Mouse (Mus musculus) CD8-positive naive resting alpha-beta T cell, adult 2 months (primary cell): ENCODE measurements around the gene Gm49776.
"Not testable (repeated sequence)": the region's sequence is repeated elsewhere in the genome, so short reads cannot be mapped to it uniquely, and the experiment has no call there.

Source experiments
- DNase-seq, 2 experiments: peaks; one replicate each; pipeline ENCODE4 v3.0.0; 2022; ENCODE audit warnings: low read depth in 2 of 2, low spot score in 2 of 2

Gene Gm49776

DNA sequence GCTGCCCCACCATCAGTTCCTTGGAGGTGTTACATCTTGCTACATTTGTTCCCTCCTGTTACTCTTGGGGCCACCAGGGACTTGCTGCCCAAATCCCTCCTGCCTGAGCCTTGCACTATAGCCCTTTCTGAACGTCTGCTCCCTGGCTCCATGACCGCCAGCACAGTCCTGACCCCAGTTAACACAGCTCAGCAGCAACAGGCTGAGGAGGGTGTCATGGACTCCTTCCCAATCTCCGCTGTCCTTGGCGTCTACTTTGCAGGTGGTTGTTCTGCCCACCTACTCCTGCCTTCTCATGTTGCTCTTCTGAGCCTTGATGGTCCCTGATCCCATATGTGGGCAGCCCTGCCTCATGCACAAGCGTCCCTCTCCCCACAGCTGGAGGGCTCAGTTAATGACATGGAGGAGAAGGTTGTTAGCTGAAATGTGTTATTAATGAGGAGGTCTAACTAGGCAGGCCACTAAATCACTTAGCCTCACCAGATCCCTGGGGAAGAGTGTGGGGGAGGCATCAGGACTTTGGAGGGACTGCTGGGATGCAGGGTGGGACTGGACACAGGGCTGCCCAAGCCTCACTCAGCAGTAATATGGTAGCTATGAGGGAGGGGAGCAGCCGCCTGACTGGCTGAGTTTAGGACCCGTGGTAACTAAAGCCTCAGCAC is 54.6 kb downstream of the Gm49776 start:
- no peak for DNase-seq

DNA sequence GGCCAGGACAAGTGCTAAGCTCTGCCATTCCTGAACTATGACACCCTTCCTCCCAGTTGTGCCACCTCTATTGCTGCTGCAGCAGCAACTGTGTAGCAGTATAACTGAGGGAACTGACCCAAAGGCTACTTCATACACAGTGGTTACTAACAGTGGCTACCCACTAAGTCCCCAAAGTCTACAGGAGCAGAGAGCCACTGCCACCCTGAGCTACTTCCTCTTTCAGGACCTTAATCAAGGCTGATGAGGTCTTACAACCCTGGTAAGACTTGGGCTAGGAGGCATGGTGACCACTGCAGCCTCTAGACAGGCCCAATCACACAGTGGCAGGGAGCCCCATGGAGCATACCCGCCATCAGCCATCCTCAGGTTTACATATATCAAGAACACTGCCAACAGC is 56.1 kb downstream of the Gm49776 start:
- DNase-seq, result no peak

DNA sequence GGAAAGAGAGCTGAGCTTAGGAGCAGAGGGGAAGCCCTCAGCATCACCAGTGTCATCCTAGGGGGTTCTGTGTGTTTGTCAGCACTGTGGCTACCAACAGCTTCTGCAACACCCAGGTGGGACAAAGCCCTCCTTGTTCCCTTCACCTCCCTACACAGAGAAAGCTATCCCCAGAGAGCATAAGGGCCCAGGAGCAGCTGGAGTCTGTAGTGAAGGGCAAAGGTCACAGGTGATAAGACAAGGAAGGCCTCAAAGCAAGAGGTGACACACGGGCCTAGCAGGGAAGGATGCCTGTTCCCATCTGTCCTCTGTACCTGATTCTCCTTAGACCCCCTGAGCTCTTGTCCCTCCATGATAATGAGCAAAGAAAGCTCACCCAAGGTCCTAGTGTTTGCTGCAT is 56.5 kb downstream of the Gm49776 start:
- DNase-seq, result no peak

DNA sequence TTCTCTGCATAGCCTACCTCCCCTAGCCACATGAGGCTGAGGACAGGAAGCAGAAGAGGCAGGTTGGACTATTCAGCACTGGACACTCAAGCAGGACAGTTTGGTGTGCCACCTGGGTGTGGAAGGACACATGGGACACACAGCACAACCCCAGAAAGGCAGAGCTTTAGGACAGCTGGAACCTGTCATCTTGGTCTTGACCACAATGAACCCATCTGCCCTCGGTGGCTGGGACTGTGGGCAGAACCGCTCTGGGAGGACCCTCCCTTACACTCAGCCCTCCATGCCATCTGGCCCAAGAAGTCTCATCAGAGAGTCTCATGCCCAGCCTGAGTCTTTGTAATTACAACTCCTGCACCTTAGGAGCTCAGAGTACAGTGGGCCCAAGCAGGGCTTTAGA is 58.1 kb downstream of the Gm49776 start:
- no peak for DNase-seq

DNA sequence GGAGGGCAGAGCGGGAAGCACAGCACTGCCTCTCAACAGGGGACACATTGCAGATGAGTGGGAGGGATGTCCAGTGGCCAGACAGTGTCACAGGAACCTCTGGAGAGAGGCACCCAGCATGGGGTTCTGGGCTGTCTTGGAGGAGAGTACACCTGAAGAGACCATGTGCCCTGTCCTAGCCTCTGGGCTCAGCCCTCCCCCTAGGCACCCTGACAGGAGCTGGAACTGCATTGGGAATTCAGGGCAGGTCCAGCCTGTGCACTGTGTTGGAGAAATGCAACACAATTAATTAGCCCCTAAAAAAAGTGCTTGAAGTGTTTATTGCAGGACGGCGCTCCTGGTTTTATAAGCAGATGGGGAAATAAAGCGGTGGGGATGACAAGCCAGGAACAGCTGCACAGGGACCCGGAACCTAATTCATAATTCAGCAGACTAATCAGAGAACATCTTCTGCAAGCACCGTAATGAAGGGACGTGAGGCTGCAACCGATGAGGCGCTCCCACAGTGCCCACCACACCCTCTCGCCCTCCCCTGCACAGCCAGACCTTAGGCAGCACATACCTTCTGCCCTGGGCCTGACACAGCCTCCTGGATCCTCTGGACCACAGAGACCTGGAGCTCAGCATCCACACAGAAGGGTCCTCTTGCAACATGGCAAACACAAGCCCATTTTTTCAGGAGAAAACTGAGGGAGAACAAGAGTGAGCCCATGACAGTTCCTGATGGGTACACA is 59.6 kb downstream of the Gm49776 start:
- no peak for DNase-seq

DNA sequence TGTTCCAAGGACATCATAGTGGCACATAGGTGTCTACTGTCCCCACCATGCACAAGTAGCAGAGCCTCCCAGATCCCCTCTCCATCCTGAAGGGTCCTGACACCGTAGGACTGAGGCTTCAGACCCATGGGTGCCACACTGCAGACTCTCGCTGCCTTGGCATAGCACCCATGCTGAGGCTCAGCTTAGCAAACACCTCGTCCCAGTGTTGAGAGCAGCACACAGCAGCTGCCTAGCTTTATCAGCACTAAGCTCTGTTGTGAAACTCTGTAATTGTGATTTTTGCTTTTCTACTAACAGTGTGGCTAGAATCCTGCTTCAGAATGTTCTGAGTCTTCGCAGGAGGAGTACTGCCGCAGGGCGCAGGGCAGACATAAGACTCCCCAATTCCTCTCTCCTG is 60.2 kb downstream of the Gm49776 start:
- DNase-seq, result no peak

DNA sequence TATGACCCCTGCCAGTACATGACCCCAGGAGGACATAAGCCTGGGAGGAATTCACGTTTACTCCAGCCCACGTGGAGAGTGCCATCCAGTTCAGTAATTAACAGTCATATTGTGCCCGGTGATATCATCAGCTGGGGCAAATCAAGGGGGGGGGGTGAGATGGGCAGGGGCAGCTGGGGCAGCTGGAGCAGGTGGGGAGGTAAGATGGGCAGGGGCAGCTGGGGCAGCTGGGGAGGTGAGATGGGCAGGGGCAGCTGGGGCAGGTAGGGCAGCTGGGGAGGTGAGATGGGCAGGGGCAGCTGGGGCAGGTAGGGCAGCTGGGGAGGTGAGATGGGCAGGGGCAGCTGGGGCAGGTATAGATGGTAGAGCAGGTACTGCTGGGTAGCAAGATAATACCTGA is 62.6 kb downstream of the Gm49776 start:
- DNase-seq, result not testable (repeated sequence)
